Mouse (Mus musculus) small intestine, adult 10 weeks (tissue): Measurements from ENCODE around the gene Tmem192. TPM values are rescaled to one million over a fixed set of nuclear protein-coding genes. Genes with fewer than 3 reads are reported as not detected.

Source experiments
- polyA plus RNA-seq: library from polyadenylated mRNA; stranded (reverse); fragments of 350-450 nt; fragmentation: Illumina TruSeq; extraction: RNeasy Lipid Tissue Mini Kit (QIAGEN cat#74804); gene quantifications from one replicate; pipeline ENCODE4 v1.2.3, GENCODE M21; 2014; ENCODE audit warnings: low replicate concordance

Tmem192 gene
- polyA plus RNA-seq, result 15.9 TPM

DNA sequence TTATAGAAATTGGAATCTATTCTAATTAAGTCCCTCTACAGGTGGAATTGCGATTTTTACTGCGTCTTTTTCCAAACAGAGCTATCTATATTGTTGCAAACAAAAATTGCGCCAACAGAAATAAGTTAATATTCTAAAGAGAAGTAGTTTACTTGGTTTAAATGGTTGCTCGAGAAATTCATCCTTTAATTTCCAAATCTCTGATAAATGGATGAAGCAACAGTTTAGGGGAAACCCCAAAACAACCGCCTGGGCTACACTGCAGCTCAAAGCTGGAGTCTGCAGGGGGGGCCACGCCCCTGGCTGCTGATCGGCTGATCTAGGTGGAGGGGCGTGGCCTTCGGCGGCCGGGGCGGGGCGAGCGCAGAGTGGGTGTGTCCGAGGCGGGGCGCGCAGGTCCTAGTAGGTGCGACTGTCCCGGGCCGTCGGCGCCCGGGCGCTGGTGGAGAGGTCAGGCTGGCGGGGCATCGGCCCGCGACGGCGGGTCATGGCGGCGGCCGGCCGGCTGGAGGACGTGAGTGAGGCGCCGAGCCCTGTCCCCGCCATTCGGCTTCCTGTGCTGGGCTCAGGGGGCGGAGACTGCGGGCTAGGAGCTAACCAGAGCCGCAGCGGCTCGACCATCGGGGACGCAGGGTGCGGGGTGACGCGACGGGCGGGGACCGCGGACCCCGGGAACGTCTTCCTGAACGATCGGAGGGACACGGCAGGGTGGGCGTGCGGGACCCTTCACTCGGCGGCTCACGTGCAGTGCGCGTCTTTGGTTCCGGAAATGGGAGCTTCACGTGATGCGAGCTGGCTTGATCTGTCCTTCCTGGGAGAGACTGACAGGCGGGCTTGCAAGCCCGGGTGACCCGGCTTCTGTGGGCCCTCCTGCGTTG, at the start of gene Tmem192:
Gene Tmem192, plus strand, starts transcription at position 366 of the 878 bp plus-strand sequence.

DNA sequence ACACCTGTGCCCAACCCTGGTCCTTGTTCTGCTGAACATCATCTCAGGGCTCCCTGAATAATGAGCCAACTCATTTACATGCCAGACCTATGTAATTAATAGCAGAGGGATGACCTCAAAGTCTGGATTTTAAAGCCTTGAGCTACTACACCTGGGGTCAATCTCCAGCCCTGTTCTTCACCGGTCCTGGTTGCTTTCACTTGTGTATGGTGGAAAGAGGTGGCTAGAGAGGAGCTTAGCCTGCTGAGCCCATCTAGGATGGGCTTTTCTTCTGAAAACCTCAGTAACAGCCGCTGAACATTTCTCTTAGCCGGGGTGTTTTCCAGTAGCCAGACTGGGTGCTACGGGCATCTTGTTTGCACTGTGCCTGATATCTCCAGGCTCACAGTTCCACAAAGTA, 40.7 kb downstream of the Tmem192 start, which contains the start of gene Trim75:
Gene Trim75, minus strand, starts transcription at position 101 of the 400 bp plus-strand sequence.

GRCm38 (mm10) chr8:65018423-65018822, 71.4 kb downstream of the Tmem192 start, which contains the start of the genes Trim61 and Trim60:
Gene Trim61, minus strand, starts transcription at chr8:65018523.
Gene Trim60, minus strand, starts transcription at chr8:65018584.

Other genes with a start within 250 kb of the Tmem192 start
- 119 TPM for gene Msmo1, start 213.4 kb upstream of the Tmem192 start, polyA plus RNA-seq
- 24.5 TPM for gene Klhl2, start 97.2 kb upstream of the Tmem192 start, polyA plus RNA-seq
- not detected for gene Trim75, start 40.6 kb downstream of the Tmem192 start, polyA plus RNA-seq
- gene Trim61, start 71.3 kb downstream of the Tmem192 start, polyA plus RNA-seq, result not detected
- not detected for gene Trim60, start 71.4 kb downstream of the Tmem192 start, polyA plus RNA-seq
- not detected for gene Apela, start 90.2 kb downstream of the Tmem192 start, polyA plus RNA-seq
- gene Gm10663, start 127.8 kb downstream of the Tmem192 start, polyA plus RNA-seq, result not detected
- 240 TPM for gene BC030870, start 182.4 kb downstream of the Tmem192 start, polyA plus RNA-seq